Mouse (Mus musculus) inflammation-experienced regulatory T-cells, adult 16 weeks (primary cell): ENCODE measurements around the gene Bpifb2. TPM values are rescaled to one million over a fixed set of nuclear protein-coding genes. Genes with fewer than 3 reads are reported as not detected.

Experiments used
- polyA plus RNA-seq: library from polyadenylated mRNA; unstranded; fragments of 100-300 nt; shearing (Covaris generic); gene quantifications from one replicate; pipeline ENCODE4 v1.2.1, GENCODE M21; 2017

Bpifb2 gene
- not detected for polyA plus RNA-seq

GRCm38 (mm10) chr2:153874745-153875144, at the start of gene Bpifb2:
Gene Bpifb2 (plus strand): TSS chr2:153875045.

GRCm38 (mm10) chr2:153870984-153871383, 3.9 kb upstream of the Bpifb2 start, which contains the start of gene Sun5:
Gene Sun5 (minus strand): TSS chr2:153871084.

GRCm38 (mm10) chr2:153900088-153900487, 25.2 kb downstream of the Bpifb2 start, which contains the start of gene Bpifb6:
Gene Bpifb6 (plus strand): TSS chr2:153900388.

GRCm38 (mm10) chr2:153917930-153918329, 43.1 kb downstream of the Bpifb2 start, which contains the start of gene Bpifb3:
Gene Bpifb3 (plus strand): TSS chr2:153918230.

GRCm38 (mm10) chr2:153937843-153938242, 63.0 kb downstream of the Bpifb2 start, which contains the start of gene Bpifb4:
Gene Bpifb4 (plus strand): TSS chr2:153938212.

Other genes with a start within 250 kb of the Bpifb2 start
- 146 TPM for gene Commd7, start 242.3 kb upstream of the Bpifb2 start, polyA plus RNA-seq
- gene Dnmt3b, start 225.6 kb upstream of the Bpifb2 start, polyA plus RNA-seq: 4.5 TPM
- gene Dnmt3c, start 178.4 kb upstream of the Bpifb2 start, polyA plus RNA-seq: not detected
- 207 TPM for gene Mapre1, start 133.8 kb upstream of the Bpifb2 start, polyA plus RNA-seq
- gene Efcab8, start 95.1 kb upstream of the Bpifb2 start, polyA plus RNA-seq: 0.21 TPM
- not detected for gene Sun5, start 4.0 kb upstream of the Bpifb2 start, polyA plus RNA-seq
- gene Bpifb6, start 25.3 kb downstream of the Bpifb2 start, polyA plus RNA-seq: not detected
- gene Bpifb3, start 43.2 kb downstream of the Bpifb2 start, polyA plus RNA-seq: not detected
- gene Bpifb4, start 63.2 kb downstream of the Bpifb2 start, polyA plus RNA-seq: not detected
- not detected for gene Bpifa6, start 99.9 kb downstream of the Bpifb2 start, polyA plus RNA-seq
- not detected for gene Bpifa2, start 133.2 kb downstream of the Bpifb2 start, polyA plus RNA-seq